Mouse (Mus musculus): Measurements from ENCODE around the gene Pde4c.

DNA sequence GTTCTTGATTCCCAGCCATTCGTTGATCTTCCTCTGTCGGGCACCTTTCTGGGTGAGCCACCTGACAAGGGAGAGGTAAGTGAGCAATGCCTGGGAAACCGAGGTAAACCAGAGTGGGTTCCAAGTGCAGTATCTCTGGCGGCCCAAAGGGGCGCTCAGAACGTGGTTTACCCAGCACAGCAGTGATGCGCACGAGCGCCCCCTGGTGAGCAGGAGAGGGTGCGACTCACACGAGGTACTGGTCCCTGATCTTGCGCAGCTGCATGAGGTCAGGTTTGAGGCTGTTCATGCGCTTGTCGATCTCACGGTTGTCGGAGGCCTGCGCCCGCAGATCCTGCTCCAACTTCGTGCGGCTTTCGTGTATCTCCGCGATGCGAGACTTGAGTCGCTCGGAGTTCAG, 45.8 kb downstream of the Pde4c start:
- peak in 2 of 3 experiments; percentile 100; a peak in 5 of 6 replicates for TF ChIP-seq CTCF (IDR thresholded peaks at IDR 0.05 in 2 of 3, conservative IDR thresholded peaks at IDR 0.05 in 1 of 3; ENCODE audit: control insufficient read depth in 1 of 3, insufficient read depth in 1 of 3, low read depth in 2 of 3, low read length in 3 of 3, poor library complexity in 1 of 3, severe bottlenecking in 1 of 3)
- TF ChIP-seq POLR2AphosphoS5 (IDR thresholded peaks at IDR 0.05; ENCODE audit: borderline replicate concordance, low read depth, low read length) = no peak
- TF ChIP-seq POLR2A (IDR thresholded peaks at IDR 0.05; ENCODE audit: control insufficient read depth in 1 of 2, insufficient read depth in 1 of 2, low read depth in 1 of 2, low read length in 2 of 2, poor library complexity in 1 of 2) = no peak
- TF ChIP-seq EP300 (IDR thresholded peaks at IDR 0.05; ENCODE audit: low read depth in 1 of 2, low read length in 2 of 2) = peak in 1 of 2 experiments; percentile 31; a peak in 2 of 4 replicates
- TF ChIP-seq GATA1 (IDR thresholded peaks at IDR 0.05; ENCODE audit: low read depth, low read length) = no peak
- TF ChIP-seq MYC (IDR thresholded peaks at IDR 0.05; ENCODE audit: low read depth, low read length) = peak; percentile 98
